Mouse (Mus musculus): ENCODE measurements around the gene Dab2ip. TPM values are rescaled to one million over a fixed set of nuclear protein-coding genes. Genes with fewer than 3 reads are reported as not detected.
A peak's percentile ranks its signal among the peaks of the same experiment; 100 is the strongest.

Dab2ip gene
- total and polyA plus RNA-seq, 3 experiments: 4.0 to 9.9 TPM; not detected in 1

GRCm38 (mm10) chr2:35615977-35616376, 57.9 kb downstream of the Dab2ip start:
- Histone ChIP-seq H3K9ac (ENCODE audit: control insufficient read depth, low read depth, low read length, poor library complexity, severe bottlenecking) (no peak overlapping the region), H3K27ac (ENCODE audit: control insufficient read depth, low read depth, low read length) (no peak overlapping the region)
- DNase-seq (ENCODE audit: low read depth, low spot score): no peak

GRCm38 (mm10) chr2:35616891-35617658, 59.0 kb downstream of the Dab2ip start:
- Histone ChIP-seq H3K36me3 (ENCODE audit: control insufficient read depth in 1 of 2, insufficient read depth in 2 of 2, low read length in 2 of 2) (no peaks in the 10 kb centered on the region), H3K9ac (ENCODE audit: control insufficient read depth, low read depth, low read length, poor library complexity, severe bottlenecking) (no peak overlapping the region), H3K27me3 (ENCODE audit: control insufficient read depth in 1 of 2, insufficient read depth in 2 of 2, low read length in 2 of 2) (peaks cover 4 to 7% of the 10 kb centered on the region in 2 experiments; a peak in 2 of 4 replicates), H3K27ac (ENCODE audit: control insufficient read depth, low read depth, low read length) (no peak overlapping the region), H3K4me3 (ENCODE audit: control insufficient read depth in 1 of 2, insufficient read depth in 1 of 2, low read depth in 2 of 2, low read length in 2 of 2) (no peak overlapping the region), H3K9me3 (replicated peaks; ENCODE audit: insufficient read depth, low read length) (no peaks in the 10 kb centered on the region), H3K4me1 (ENCODE audit: control insufficient read depth in 1 of 2, insufficient read depth in 2 of 2, low read length in 2 of 2) (no peaks in the 10 kb centered on the region), H3K79me2 (ENCODE audit: control insufficient read depth, insufficient read depth, low read length, poor library complexity) (no peaks in the 10 kb centered on the region)
- DNase-seq (ENCODE audit: low read depth, low spot score): no peak
- TF ChIP-seq USF1 (IDR thresholded peaks at IDR 0.05; ENCODE audit: low read depth, low read length) (no peak), USF2 (IDR thresholded peaks at IDR 0.05; ENCODE audit: borderline replicate concordance in 1 of 2, insufficient read depth in 1 of 2, low read depth in 1 of 2, low read length in 2 of 2) (no peak), HCFC1 (IDR thresholded peaks at IDR 0.05; ENCODE audit: low read depth, low read length) (no peak), NRF1 (IDR thresholded peaks at IDR 0.05; ENCODE audit: insufficient read depth, low read depth, low read length, poor library complexity, severe bottlenecking) (no peak), UBTF (IDR thresholded peaks at IDR 0.05; ENCODE audit: borderline replicate concordance, insufficient read depth, low read depth, low read length) (no peak), CHD2 (IDR thresholded peaks at IDR 0.05; ENCODE audit: low read length) (no peak), POLR2AphosphoS5 (IDR thresholded peaks at IDR 0.05; ENCODE audit: borderline replicate concordance, low read depth, low read length) (no peak), POLR2AphosphoS2 (IDR thresholded peaks at IDR 0.05; ENCODE audit: low read length) (no peak), TBP (IDR thresholded peaks at IDR 0.05; ENCODE audit: low read depth, low read length) (no peak), MYB (IDR thresholded peaks at IDR 0.05; ENCODE audit: low read depth, low read length) (no peak), POLR2A (IDR thresholded peaks at IDR 0.05; ENCODE audit: control insufficient read depth in 1 of 2, insufficient read depth in 1 of 2, low read depth in 1 of 2, low read length in 2 of 2, poor library complexity in 1 of 2) (no peak)

More at GRCm38 (mm10) chr2:35615977-35616376, 57.9 kb downstream of the Dab2ip start:
- H3K36me3 ChIP-seq (ENCODE audit: control insufficient read depth in 1 of 2, insufficient read depth in 2 of 2, low read length in 2 of 2): no peaks in the 10 kb centered on the region
- H3K27me3 ChIP-seq (ENCODE audit: control insufficient read depth in 1 of 2, insufficient read depth in 2 of 2, low read length in 2 of 2): peaks cover 4 to 8% of the 10 kb centered on the region in 2 experiments; a peak in 2 of 4 replicates
- H3K4me1 ChIP-seq (ENCODE audit: control insufficient read depth in 1 of 2, insufficient read depth in 2 of 2, low read length in 2 of 2): no peaks in the 10 kb centered on the region
- H3K4me3 ChIP-seq (ENCODE audit: control insufficient read depth in 1 of 2, insufficient read depth in 1 of 2, low read depth in 2 of 2, low read length in 2 of 2): no peak overlapping the region
- H3K79me2 ChIP-seq (ENCODE audit: control insufficient read depth, insufficient read depth, low read length, poor library complexity): no peaks in the 10 kb centered on the region
- no peaks in the 10 kb centered on the region for H3K9me3 ChIP-seq (replicated peaks; ENCODE audit: insufficient read depth, low read length)
- TF ChIP-seq MYC (IDR thresholded peaks at IDR 0.05; ENCODE audit: low read depth, low read length): no peak
- TF ChIP-seq MAZ (IDR thresholded peaks at IDR 0.05; ENCODE audit: low read depth, low read length): no peak
- no peak for TF ChIP-seq E2F4 (IDR thresholded peaks at IDR 0.05; ENCODE audit: borderline replicate concordance, low read depth, low read length)
- peak in 2 of 3 experiments; percentile 9 to 15; a peak in 2 of 6 replicates for TF ChIP-seq CTCF (IDR thresholded peaks at IDR 0.05 in 2 of 3, conservative IDR thresholded peaks at IDR 0.05 in 1 of 3; ENCODE audit: control insufficient read depth in 1 of 3, insufficient read depth in 1 of 3, low read depth in 2 of 3, low read length in 3 of 3, poor library complexity in 1 of 3, severe bottlenecking in 1 of 3)
